Comparison of ENCODE assay signal across 17 mouse cellular contexts in the genomic region with DNA sequence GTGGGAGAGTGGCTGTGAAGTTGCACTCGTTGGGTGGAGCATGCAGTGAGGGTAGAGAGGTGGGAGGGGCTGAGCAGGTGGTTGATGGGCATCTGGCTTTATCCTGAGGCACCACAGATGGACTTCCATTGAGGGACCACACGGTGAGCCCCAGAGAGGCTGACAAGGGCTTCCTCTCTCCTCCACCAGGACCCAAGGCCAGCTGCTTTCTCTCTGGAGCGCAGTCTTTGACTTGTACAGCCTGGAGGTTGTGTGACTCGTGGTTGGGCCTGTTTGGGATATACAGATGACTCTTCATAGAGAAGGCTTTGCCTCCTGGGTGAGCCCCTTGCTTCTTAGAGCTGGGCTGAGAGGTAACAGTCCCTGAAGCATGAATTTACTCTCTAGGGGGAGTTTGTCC. TPM values are rescaled to one million over a fixed set of nuclear protein-coding genes. Genes with fewer than 3 reads are reported as not detected.
DNase-seq lines count a peak whose midpoint lies in the region; ATAC-seq and TF ChIP-seq lines count a peak whose summit lies in the region.
"Had no signal": no experiment of that assay in that cellular context is flagged by ENCODE, and none has a peak within 500 bp of the region (broad histone marks: within the 10 kb centered on the region; RNA-seq: fewer than 3 reads in every experiment).

No protein-coding gene starts in this region.

- H3K27me3 ChIP-seq in embryonic facial prominence, embryonic 13.5 days: no peaks in the 10 kb centered on the region
- no peaks in the 10 kb centered on the region for H3K27me3 ChIP-seq in embryonic facial prominence, embryonic 10.5 days (replicated peaks; ENCODE audit: low read depth, poor library complexity, severe bottlenecking)
- no peaks in the 10 kb centered on the region for H3K27me3 ChIP-seq in intestine, embryonic 16.5 days (replicated peaks; ENCODE audit: control insufficient read depth, insufficient read depth, low read length)
- H3K27me3 ChIP-seq: limb, embryonic 12.5 days had no signal

- H3K27ac ChIP-seq in embryonic facial prominence, embryonic 13.5 days: no peak overlapping the region
- H3K27ac ChIP-seq in embryonic facial prominence, embryonic 10.5 days (replicated peaks): no peak overlapping the region
- H3K27ac ChIP-seq in layer of hippocampus, adult 2 months: 0 out of 2 replicates have a peak overlapping the region, but pooled peaks have one; percentile 58
- 0 out of 2 replicates have a peak overlapping the region, but pooled peaks have one; percentile 8 for H3K27ac ChIP-seq in intestine, embryonic 16.5 days (ENCODE audit: low read length)
- H3K27ac ChIP-seq: limb, embryonic 12.5 days had no signal

- no peak; the same call in 1 of the 2 replicates for ATAC-seq in embryonic facial prominence, embryonic 13.5 days (ENCODE audit: insufficient number of reproducible peaks, insufficient read depth, low FRiP score, low TSS enrichment, low read depth)
- no peak for ATAC-seq in intestine, embryonic 16.5 days
- ATAC-seq in CD4-positive, CD25-positive, alpha-beta regulatory T cell, adult 4 months: no peak
- ATAC-seq: forebrain, embryonic 14.5 days had no signal

- no peak overlapping the region for H3K4me2 ChIP-seq in embryonic facial prominence, embryonic 13.5 days
- no peak overlapping the region for H3K4me2 ChIP-seq in intestine, embryonic 16.5 days (ENCODE audit: low read depth, low read length)
- H3K4me2 ChIP-seq: limb, embryonic 12.5 days had no signal

- H3K9me3 ChIP-seq in embryonic facial prominence, embryonic 13.5 days: no peaks in the 10 kb centered on the region
- no peaks in the 10 kb centered on the region for H3K9me3 ChIP-seq in embryonic facial prominence, embryonic 10.5 days
- no peaks in the 10 kb centered on the region for H3K9me3 ChIP-seq in intestine, embryonic 16.5 days (ENCODE audit: control insufficient read depth, low read length)
- H3K9me3 ChIP-seq: G1E; limb, embryonic 12.5 days had no signal

- 45% methylated on average over 4 of the region's 4 CpGs for WGBS in embryonic facial prominence, embryonic 13.5 days
- WGBS in embryonic facial prominence, embryonic 10.5 days: 49% methylated on average over 4 of the region's 4 CpGs
- 38% methylated on average over 4 of the region's 4 CpGs for WGBS in intestine, embryonic 16.5 days

- no peak overlapping the region for H3K4me3 ChIP-seq in embryonic facial prominence, embryonic 13.5 days
- H3K4me3 ChIP-seq in embryonic facial prominence, embryonic 10.5 days: no peak overlapping the region
- H3K4me3 ChIP-seq in layer of hippocampus, adult 2 months: no peak overlapping the region
- H3K4me3 ChIP-seq in intestine, embryonic 16.5 days (ENCODE audit: low read length): no peak overlapping the region
- H3K4me3 ChIP-seq: limb, embryonic 12.5 days had no signal

- TF ChIP-seq CTCF in layer of hippocampus, adult 2 months (conservative IDR thresholded peaks at IDR 0.05): no peak

- 0 out of 2 replicates have a peak, but pooled peaks cover 2% of the 10 kb centered on the region for H3K4me1 ChIP-seq in embryonic facial prominence, embryonic 13.5 days
- peaks cover 29% of the 10 kb centered on the region for H3K4me1 ChIP-seq in embryonic facial prominence, embryonic 10.5 days
- peaks cover 17% of the 10 kb centered on the region for H3K4me1 ChIP-seq in intestine, embryonic 16.5 days (ENCODE audit: control insufficient read depth, insufficient read depth, low read length)

- H3K9ac ChIP-seq in embryonic facial prominence, embryonic 13.5 days: peak overlapping the region; percentile 2; the same call in 1 of the 2 replicates
- H3K9ac ChIP-seq in intestine, embryonic 16.5 days (ENCODE audit: low read depth, low read length): no peak overlapping the region
- H3K9ac ChIP-seq: limb, embryonic 12.5 days had no signal

- no peak for DNase-seq in embryonic facial prominence, embryonic 10.5 days (ENCODE audit: low spot score)
- no peak for DNase-seq in layer of hippocampus, adult 2 months (ENCODE audit: low spot score in 2 of 2)
- no peak for DNase-seq in layer of hippocampus, adult 11-12 months (ENCODE audit: low spot score)
- peak; percentile 45 for DNase-seq in MN1 (ENCODE audit: low spot score)
- DNase-seq in yolk sac, embryonic 10.5 days (ENCODE audit: low spot score): no peak
- DNase-seq: cerebellum, adult 8-10 months; heart, postnatal 4 days; kidney, adult 9 months; lung, adult 18-20 months; thymus, postnatal 36 days had no signal

- H3K36me3 ChIP-seq in embryonic facial prominence, embryonic 13.5 days: no peaks in the 10 kb centered on the region
- no peaks in the 10 kb centered on the region for H3K36me3 ChIP-seq in embryonic facial prominence, embryonic 10.5 days (replicated peaks)
- no peaks in the 10 kb centered on the region for H3K36me3 ChIP-seq in intestine, embryonic 16.5 days (ENCODE audit: control insufficient read depth, insufficient read depth, low read length)
- H3K36me3 ChIP-seq: G1E; limb, embryonic 12.5 days had no signal

RNA-seq across cellular contexts. Expression of a gene that starts 12.4 kb away (rescaled TPM):
- 22.9 and 26.0 TPM in 2 replicates for polyA plus RNA-seq in embryonic facial prominence, embryonic 13.5 days (2015; fragmentation: Nextera tagmentation; extraction: Ambion mirVana)
- polyA plus RNA-seq in embryonic facial prominence, embryonic 10.5 days (2016; fragmentation: Nextera tagmentation; extraction: Ambion mirVana): 39.9 and 46.4 TPM in 2 replicates
- 10 to 100 TPM in 1 of 2 experiments, 1 to 10 TPM in 1; 8.6 to 14.5 TPM for total RNA-seq in layer of hippocampus, adult 2 months (2021)
- polyA plus RNA-seq in intestine, embryonic 16.5 days (2015; fragmentation: Nextera tagmentation; extraction: Ambion mirVana): 27.0 and 29.1 TPM in 2 replicates
- 1 to 10 TPM; 2.3 to 8.0 TPM for polyA plus RNA-seq in CD4-positive, CD25-positive, alpha-beta regulatory T cell, adult 4 months (2017; shearing (Covaris generic))

RNA-seq across cellular contexts. Expression of a gene that starts 20.0 kb away (rescaled TPM):
- polyA plus RNA-seq in embryonic facial prominence, embryonic 13.5 days (2015; fragmentation: Nextera tagmentation; extraction: Ambion mirVana): 97.7 and 108 TPM in 2 replicates
- 72.1 and 80.7 TPM in 2 replicates for polyA plus RNA-seq in embryonic facial prominence, embryonic 10.5 days (2016; fragmentation: Nextera tagmentation; extraction: Ambion mirVana)
- total RNA-seq in layer of hippocampus, adult 2 months (2021): 100 to 1,000 TPM; 149 to 154 TPM
- 129 and 131 TPM in 2 replicates for polyA plus RNA-seq in intestine, embryonic 16.5 days (2015; fragmentation: Nextera tagmentation; extraction: Ambion mirVana)
- 10 to 100 TPM; 43.4 to 74.4 TPM for polyA plus RNA-seq in CD4-positive, CD25-positive, alpha-beta regulatory T cell, adult 4 months (2017; shearing (Covaris generic))

RNA-seq across cellular contexts. Expression of a gene that starts 46.0 kb away (rescaled TPM):
- not detected in 2 replicates for polyA plus RNA-seq in embryonic facial prominence, embryonic 13.5 days (2015; fragmentation: Nextera tagmentation; extraction: Ambion mirVana)
- not detected in 2 replicates for polyA plus RNA-seq in embryonic facial prominence, embryonic 10.5 days (2016; fragmentation: Nextera tagmentation; extraction: Ambion mirVana)
- total RNA-seq in layer of hippocampus, adult 2 months (2021): 1 to 10 TPM; 1.4 to 1.5 TPM
- 0.04 and 0.05 TPM in 2 replicates for polyA plus RNA-seq in intestine, embryonic 16.5 days (2015; fragmentation: Nextera tagmentation; extraction: Ambion mirVana)
- not detected for polyA plus RNA-seq in CD4-positive, CD25-positive, alpha-beta regulatory T cell, adult 4 months (2017; shearing (Covaris generic))
- polyA plus RNA-seq: C2C12; forebrain, embryonic 14.5 days; G1E; limb, embryonic 12.5 days had no signal

Comparison
In these comparisons a context has a peak if more than half of its experiments do, and no peak if none do; other contexts are left out.
1. H3K27ac ChIP-seq: peak in layer of hippocampus, adult 2 months (single experiment) and intestine, embryonic 16.5 days (single experiment); none in embryonic facial prominence, embryonic 13.5 days (single experiment) and embryonic facial prominence, embryonic 10.5 days (single experiment).